In genomic region chr2:144014051-144014450, GRCm38 (mm10) we compare ENCODE assay signal across 22 mouse cellular contexts. TPM values are rescaled to one million over a fixed set of nuclear protein-coding genes. Genes with fewer than 3 reads are reported as not detected.
DNase-seq lines count a peak whose midpoint lies in the region; ATAC-seq lines count a peak whose summit lies in the region.
"Had no signal": no experiment of that assay in that cellular context is flagged by ENCODE, and none has a peak within 500 bp of the region (broad histone marks: within the 10 kb centered on the region; RNA-seq: fewer than 3 reads in every experiment).

No protein-coding gene starts in this region.

- no peaks in the 10 kb centered on the region for H3K27me3 ChIP-seq in liver, embryonic 13.5 days
- H3K27me3 ChIP-seq: forebrain, embryonic 15.5 days; limb, embryonic 15.5 days; neural tube, embryonic 13.5 days had no signal

- no peak overlapping the region for H3K9ac ChIP-seq in liver, embryonic 13.5 days
- H3K9ac ChIP-seq: forebrain, embryonic 15.5 days; heart, embryonic 13.5 days; limb, embryonic 15.5 days; neural tube, embryonic 13.5 days had no signal

- DNase-seq in cerebellum, postnatal 14 days = peak; percentile 66 to 80
- no peak for DNase-seq in cerebellum, adult 9-10 months
- DNase-seq in left cerebral cortex, postnatal 4 days = peak; percentile 56
- DNase-seq in left cerebral cortex, adult 8-10 months (ENCODE audit: low spot score in 2 of 2) = no peak
- no peak for DNase-seq in liver, embryonic 13.5 days
- peak; percentile 31 for DNase-seq in lung, postnatal 25 days (ENCODE audit: low spot score)
- no peak for DNase-seq in c-Kit-positive CD71-positive TER-119-positive erythroid progenitor cells, embryonic 14.5 days (ENCODE audit: low spot score)
- no peak for DNase-seq in embryo, embryonic 10.5 days (ENCODE audit: low spot score)
- DNase-seq: adrenal gland, postnatal 10 days; heart, postnatal 36 days; kidney, adult 9 months; kidney, postnatal 36 days had no signal

- no peak overlapping the region for H3K4me3 ChIP-seq in liver, embryonic 13.5 days (replicated peaks)
- H3K4me3 ChIP-seq: embryonic facial prominence, embryonic 10.5 days; forebrain, embryonic 15.5 days; heart, embryonic 13.5 days; limb, embryonic 15.5 days; megakaryocyte, embryonic 14.5 days; neural tube, embryonic 13.5 days had no signal

- H3K4me1 ChIP-seq in liver, embryonic 13.5 days (replicated peaks) = peaks cover 40% of the 10 kb centered on the region

- no peaks in the 10 kb centered on the region; the same call in 1 of the 2 replicates for H3K36me3 ChIP-seq in liver, embryonic 13.5 days
- H3K36me3 ChIP-seq: forebrain, embryonic 15.5 days; heart, embryonic 13.5 days; neural tube, embryonic 13.5 days had no signal

- no peak for ATAC-seq in liver, embryonic 13.5 days (ENCODE audit: low read depth)
- ATAC-seq: forebrain, embryonic 15.5 days had no signal

- WGBS in liver, embryonic 13.5 days (ENCODE audit: insufficient replicate concordance) = 72% methylated on average over 11 of the region's 11 CpGs

- 0 out of 2 replicates have a peak overlapping the region, but pooled peaks have one; percentile 21 for H3K4me2 ChIP-seq in liver, embryonic 13.5 days
- H3K4me2 ChIP-seq: forebrain, embryonic 15.5 days; heart, embryonic 13.5 days; limb, embryonic 15.5 days; neural tube, embryonic 13.5 days had no signal

- H3K27ac ChIP-seq in liver, embryonic 13.5 days = no peak overlapping the region
- H3K27ac ChIP-seq: embryonic facial prominence, embryonic 10.5 days; forebrain, embryonic 15.5 days; heart, embryonic 13.5 days; limb, embryonic 15.5 days; neural tube, embryonic 13.5 days had no signal

- intact Hi-C loops in left cerebral cortex, postnatal 4 days (cut with DNase I) = loop anchor here (10.0 kb wide), 1 partner anchor 151 kb away; no protein-coding TSS in a partner anchor

- no peaks in the 10 kb centered on the region for H3K9me3 ChIP-seq in liver, embryonic 13.5 days (replicated peaks)
- H3K9me3 ChIP-seq: embryonic facial prominence, embryonic 10.5 days; forebrain, embryonic 15.5 days; heart, embryonic 13.5 days; limb, embryonic 15.5 days; megakaryocyte, embryonic 14.5 days; neural tube, embryonic 13.5 days had no signal

RNA-seq across cellular contexts. Expression of gene Rrbp1, which starts 3.0 kb away (rescaled TPM):
- 10 to 100 TPM; 82.5 to 83.9 TPM for total RNA-seq in left cerebral cortex, postnatal 4 days (2021)
- total RNA-seq in left cerebral cortex, adult 8-10 months (2022) = 10 to 100 TPM; 53.3 to 85.0 (median 64.7) TPM
- polyA plus RNA-seq in liver, embryonic 13.5 days (2015; fragmentation: Nextera tagmentation; extraction: Ambion mirVana) = 48.3 and 49.7 TPM in 2 replicates

RNA-seq across cellular contexts. Expression of gene Banf2, which starts 18.8 kb away (rescaled TPM):
- not detected for total RNA-seq in left cerebral cortex, postnatal 4 days (2021)
- not detected for total RNA-seq in left cerebral cortex, adult 8-10 months (2022)
- polyA plus RNA-seq in liver, embryonic 13.5 days (2015; fragmentation: Nextera tagmentation; extraction: Ambion mirVana) = not detected in 2 replicates
- total RNA-seq: adrenal gland, postnatal 10 days; heart, postnatal 36 days; layer of hippocampus, postnatal 10 days; left cerebral cortex, postnatal 14 days; monocyte, adult 5-6 weeks had no signal
- polyA plus RNA-seq: embryonic facial prominence, embryonic 10.5 days; forebrain, embryonic 15.5 days; heart, embryonic 13.5 days; limb, embryonic 15.5 days; neural tube, embryonic 13.5 days; thymus, postnatal 0 days had no signal

Comparison
In these comparisons a context has a peak if more than half of its experiments do, and no peak if none do; other contexts are left out.
1. DNase-seq: peak in cerebellum, postnatal 14 days (2 of 2), left cerebral cortex, postnatal 4 days (single experiment) and lung, postnatal 25 days (single experiment); none in cerebellum, adult 9-10 months (single experiment), left cerebral cortex, adult 8-10 months (0 of 2), liver, embryonic 13.5 days (single experiment), c-Kit-positive CD71-positive TER-119-positive erythroid progenitor cells, embryonic 14.5 days (single experiment) and embryo, embryonic 10.5 days (single experiment).